Mouse (Mus musculus): ENCODE results near the gene Padi2. TPM values are rescaled to one million over a fixed set of nuclear protein-coding genes. Genes with fewer than 3 reads are reported as not detected.

The Padi2 gene
- polyA plus RNA-seq (2011; ENCODE audit: insufficient read length, low read depth, missing spikeins), result not detected in 2 replicates

DNA sequence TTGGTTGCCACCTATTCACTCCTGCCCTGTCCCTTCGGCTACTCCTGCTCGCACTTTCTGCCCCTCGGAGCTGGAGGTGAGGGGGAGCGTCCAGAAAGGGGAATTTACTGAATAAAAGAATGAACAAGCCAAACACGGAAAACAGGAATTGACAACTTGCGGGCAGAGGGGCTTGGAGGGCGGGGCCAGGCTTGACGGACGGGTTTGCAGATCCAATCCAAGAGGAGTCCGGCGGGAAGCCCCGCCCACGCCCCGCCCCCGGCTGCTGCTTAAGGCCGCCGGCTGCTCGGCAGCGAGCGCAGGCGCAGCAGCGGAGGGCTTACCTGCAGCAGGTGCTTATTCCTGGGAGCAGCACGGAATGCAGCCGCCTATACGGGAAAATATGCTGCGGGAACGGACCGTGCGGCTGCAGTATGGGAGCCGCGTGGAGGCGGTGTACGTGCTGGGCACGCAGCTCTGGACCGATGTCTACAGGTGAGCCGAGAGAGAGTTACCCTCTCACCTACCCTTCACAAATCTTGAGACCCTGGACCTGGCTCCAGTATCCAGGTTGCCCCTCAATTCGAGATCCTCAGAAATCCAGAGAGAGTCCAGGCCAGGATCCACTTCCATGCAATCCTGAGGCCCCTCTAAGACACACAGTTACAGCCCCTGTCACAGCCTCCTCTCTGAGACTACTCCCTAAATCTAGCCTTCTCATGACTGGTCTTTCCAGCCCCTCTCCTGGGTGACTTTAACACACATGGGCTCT lies at the start of gene Padi2:
TSS of gene Padi2 (plus strand) at position 269 of the 751 bp plus-strand sequence.
- Histone ChIP-seq H3K4me3 (ENCODE audit: insufficient read depth, low read length) (peak within 1 kb of the TSS; percentile 27; the same call in 1 of the 2 replicates), H3K4me1 (ENCODE audit: control insufficient read depth, insufficient read depth, low read length) (no peaks in the 10 kb centered on the region), H3K27ac (ENCODE audit: insufficient read depth, low read length) (no peak within 1 kb of the TSS)
- TF ChIP-seq CTCF (IDR thresholded peaks at IDR 0.05; ENCODE audit: borderline replicate concordance, insufficient read depth, low read length), result no peak
- no peak for TF ChIP-seq POLR2A (IDR thresholded peaks at IDR 0.05; ENCODE audit: low read depth, low read length)

DNA sequence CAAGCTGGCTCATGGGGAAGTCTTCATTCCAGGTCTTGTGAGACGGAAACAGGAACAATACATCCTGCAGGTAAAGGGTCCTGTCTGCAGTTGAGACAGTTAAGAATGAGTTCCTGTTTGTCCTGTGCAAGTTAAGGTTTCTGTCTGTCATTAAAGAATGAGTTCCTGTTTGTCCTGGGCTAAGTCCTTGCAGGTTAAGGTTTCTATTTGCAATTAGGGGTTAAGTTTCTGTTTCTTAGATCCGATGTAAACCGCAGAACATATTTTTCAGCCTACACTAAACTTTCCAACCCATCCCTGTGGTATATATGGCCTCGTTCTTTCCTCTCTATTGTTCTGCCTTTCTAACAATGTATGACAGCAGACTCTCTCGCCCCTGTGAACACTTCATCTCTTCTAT lies 49.1 kb upstream of the Padi2 start:
- Histone ChIP-seq H3K27ac (ENCODE audit: insufficient read depth, low read length) (no peak overlapping the region), H3K4me1 (ENCODE audit: control insufficient read depth, insufficient read depth, low read length) (no peaks in the 10 kb centered on the region), H3K4me3 (ENCODE audit: insufficient read depth, low read length) (no peak overlapping the region)
- TF ChIP-seq CTCF (IDR thresholded peaks at IDR 0.05; ENCODE audit: borderline replicate concordance, insufficient read depth, low read length), result no peak
- no peak for TF ChIP-seq POLR2A (IDR thresholded peaks at IDR 0.05; ENCODE audit: low read depth, low read length)

DNA sequence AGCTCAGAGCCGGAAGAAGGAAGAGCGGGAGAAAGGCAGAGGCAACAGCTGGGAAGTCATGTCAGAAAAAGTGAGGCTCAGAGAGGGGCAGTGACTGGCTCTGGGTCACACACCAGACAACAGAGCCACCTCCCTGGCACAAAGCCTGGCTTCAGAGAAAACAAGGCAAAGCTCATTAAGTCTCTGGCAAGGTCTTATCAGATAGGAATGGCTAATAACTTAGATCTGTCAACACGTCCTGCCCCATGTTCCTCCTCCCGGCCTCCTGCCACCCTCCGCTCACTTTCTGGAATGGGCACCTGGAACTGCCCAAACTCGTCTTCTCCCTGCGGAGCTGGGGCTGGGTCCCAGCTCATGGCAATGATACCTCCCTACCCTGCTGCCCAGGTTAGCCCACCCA lies 48.3 kb upstream of the Padi2 start:
- H3K27ac ChIP-seq (ENCODE audit: insufficient read depth, low read length), result no peak overlapping the region
- TF ChIP-seq CTCF (IDR thresholded peaks at IDR 0.05; ENCODE audit: borderline replicate concordance, insufficient read depth, low read length) (no peak), POLR2A (IDR thresholded peaks at IDR 0.05; ENCODE audit: low read depth, low read length) (no peak)
- no peak overlapping the region for H3K4me3 ChIP-seq (ENCODE audit: insufficient read depth, low read length)
- no peaks in the 10 kb centered on the region for H3K4me1 ChIP-seq (ENCODE audit: control insufficient read depth, insufficient read depth, low read length)

DNA sequence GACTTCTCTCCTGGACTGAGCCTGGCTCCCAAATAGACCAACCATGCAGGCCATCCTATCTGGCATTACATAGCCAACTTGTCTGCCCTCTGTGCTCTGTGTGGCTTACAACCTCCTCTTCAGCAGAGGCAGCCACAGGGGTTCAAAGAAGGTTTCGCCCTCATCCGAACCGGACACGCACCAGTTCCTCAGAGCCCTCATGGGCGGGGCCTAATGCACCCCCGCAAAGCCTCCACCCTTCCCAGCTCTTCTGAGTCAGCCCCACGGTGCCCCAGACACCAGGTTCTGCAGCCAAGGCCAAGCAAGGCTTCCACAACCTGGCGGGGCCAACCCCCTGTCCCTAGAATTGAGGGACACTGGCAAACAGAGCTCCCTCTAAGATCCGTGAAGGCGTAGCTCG lies 46.9 kb upstream of the Padi2 start:
- no peaks in the 10 kb centered on the region for H3K4me1 ChIP-seq (ENCODE audit: control insufficient read depth, insufficient read depth, low read length)
- no peak overlapping the region for H3K4me3 ChIP-seq (ENCODE audit: insufficient read depth, low read length)
- no peak for TF ChIP-seq POLR2A (IDR thresholded peaks at IDR 0.05; ENCODE audit: low read depth, low read length)
- no peak overlapping the region for H3K27ac ChIP-seq (ENCODE audit: insufficient read depth, low read length)

DNA sequence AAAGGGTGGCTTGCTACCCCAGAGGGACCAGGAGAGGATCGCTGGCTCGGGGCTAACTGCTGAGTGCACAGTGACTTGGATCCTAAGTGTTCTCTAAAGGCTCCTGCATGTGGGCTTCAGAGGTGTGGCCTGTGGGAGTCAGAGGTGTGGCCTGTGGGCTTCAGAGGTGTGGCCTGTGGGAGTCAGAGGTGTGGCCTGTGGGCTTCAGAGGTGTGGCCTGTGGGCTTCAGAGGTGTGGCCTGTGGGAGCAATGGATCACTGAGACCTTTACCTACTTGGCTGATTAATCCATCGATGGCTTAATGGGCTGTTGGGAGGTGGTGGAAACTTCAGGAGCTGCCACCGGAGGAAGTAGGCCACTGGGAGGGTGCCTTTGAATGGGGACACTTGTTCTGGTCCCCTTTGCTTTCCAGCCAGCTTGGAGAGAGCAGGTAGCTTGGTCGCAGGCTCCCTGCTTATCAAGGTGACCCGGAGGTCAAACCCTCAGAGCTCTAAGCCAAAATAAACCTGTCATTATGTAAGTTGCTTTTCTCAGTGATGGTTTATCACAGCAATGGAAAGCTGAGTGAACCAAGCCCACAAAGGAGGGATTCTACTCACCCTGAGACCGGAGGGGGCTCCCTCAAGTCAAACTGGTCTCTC lies 45.9 kb upstream of the Padi2 start:
- no peaks in the 10 kb centered on the region for H3K4me1 ChIP-seq (ENCODE audit: control insufficient read depth, insufficient read depth, low read length)
- no peak overlapping the region for H3K27ac ChIP-seq (ENCODE audit: insufficient read depth, low read length)
- H3K4me3 ChIP-seq (ENCODE audit: insufficient read depth, low read length), result no peak overlapping the region
- TF ChIP-seq CTCF (IDR thresholded peaks at IDR 0.05; ENCODE audit: borderline replicate concordance, insufficient read depth, low read length) (no peak), POLR2A (IDR thresholded peaks at IDR 0.05; ENCODE audit: low read depth, low read length) (no peak)

DNA sequence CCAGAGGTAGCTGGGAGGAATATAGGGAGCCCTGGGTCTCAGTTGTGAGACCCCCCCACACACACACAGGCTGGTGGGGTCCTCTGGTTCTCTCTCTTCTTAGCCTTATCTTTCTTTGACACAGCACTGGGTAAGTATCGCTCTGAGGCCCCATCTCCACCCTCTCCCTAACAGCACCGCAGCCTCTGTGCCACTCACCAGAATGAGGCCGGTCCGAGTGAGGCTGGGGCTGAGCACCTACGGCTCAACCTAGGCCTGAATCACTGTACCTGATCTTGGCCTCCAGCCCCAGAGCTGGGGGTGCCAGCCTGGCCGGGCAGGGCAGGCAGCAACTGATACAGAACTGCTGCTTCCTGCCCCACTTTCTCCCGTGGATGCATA lies 45.4 kb upstream of the Padi2 start:
- H3K4me1 ChIP-seq (ENCODE audit: control insufficient read depth, insufficient read depth, low read length), result no peaks in the 10 kb centered on the region
- H3K27ac ChIP-seq (ENCODE audit: insufficient read depth, low read length), result no peak overlapping the region
- TF ChIP-seq CTCF (IDR thresholded peaks at IDR 0.05; ENCODE audit: borderline replicate concordance, insufficient read depth, low read length) (no peak), POLR2A (IDR thresholded peaks at IDR 0.05; ENCODE audit: low read depth, low read length) (no peak)
- no peak overlapping the region for H3K4me3 ChIP-seq (ENCODE audit: insufficient read depth, low read length)

DNA sequence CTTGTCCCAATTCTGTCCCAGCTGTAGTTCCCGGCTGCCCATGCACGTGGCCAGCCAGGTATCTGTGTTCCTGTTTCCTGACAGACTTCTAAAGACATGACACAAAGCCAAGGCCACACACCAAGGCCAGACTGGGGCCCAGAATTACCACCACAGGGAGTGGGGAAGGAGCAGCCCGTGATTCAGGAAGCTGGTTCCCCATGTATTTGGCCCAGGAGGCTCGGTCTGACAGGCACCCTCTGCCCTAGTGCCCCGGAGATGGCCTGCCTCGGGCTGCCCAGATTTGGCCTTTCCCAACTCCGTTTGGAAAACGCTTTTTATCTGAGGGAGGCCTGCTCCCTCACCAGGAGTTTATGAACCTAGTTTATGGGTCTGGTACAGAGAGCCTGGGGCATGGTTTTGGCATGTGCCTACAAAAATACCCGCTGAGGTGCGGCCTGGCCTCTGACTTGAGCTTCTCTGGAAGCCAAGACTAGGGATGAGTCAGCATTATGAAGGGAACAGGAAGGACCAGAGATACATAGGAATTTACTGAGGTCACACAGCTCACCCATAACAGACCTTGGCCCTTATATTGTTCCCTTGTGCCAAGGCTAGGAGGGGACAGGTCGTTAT lies 44.0 kb upstream of the Padi2 start:
- TF ChIP-seq CTCF (IDR thresholded peaks at IDR 0.05; ENCODE audit: borderline replicate concordance, insufficient read depth, low read length) (no peak), POLR2A (IDR thresholded peaks at IDR 0.05; ENCODE audit: low read depth, low read length) (no peak)
- Histone ChIP-seq H3K27ac (ENCODE audit: insufficient read depth, low read length) (no peak overlapping the region), H3K4me1 (ENCODE audit: control insufficient read depth, insufficient read depth, low read length) (no peaks in the 10 kb centered on the region), H3K4me3 (ENCODE audit: insufficient read depth, low read length) (no peak overlapping the region)

DNA sequence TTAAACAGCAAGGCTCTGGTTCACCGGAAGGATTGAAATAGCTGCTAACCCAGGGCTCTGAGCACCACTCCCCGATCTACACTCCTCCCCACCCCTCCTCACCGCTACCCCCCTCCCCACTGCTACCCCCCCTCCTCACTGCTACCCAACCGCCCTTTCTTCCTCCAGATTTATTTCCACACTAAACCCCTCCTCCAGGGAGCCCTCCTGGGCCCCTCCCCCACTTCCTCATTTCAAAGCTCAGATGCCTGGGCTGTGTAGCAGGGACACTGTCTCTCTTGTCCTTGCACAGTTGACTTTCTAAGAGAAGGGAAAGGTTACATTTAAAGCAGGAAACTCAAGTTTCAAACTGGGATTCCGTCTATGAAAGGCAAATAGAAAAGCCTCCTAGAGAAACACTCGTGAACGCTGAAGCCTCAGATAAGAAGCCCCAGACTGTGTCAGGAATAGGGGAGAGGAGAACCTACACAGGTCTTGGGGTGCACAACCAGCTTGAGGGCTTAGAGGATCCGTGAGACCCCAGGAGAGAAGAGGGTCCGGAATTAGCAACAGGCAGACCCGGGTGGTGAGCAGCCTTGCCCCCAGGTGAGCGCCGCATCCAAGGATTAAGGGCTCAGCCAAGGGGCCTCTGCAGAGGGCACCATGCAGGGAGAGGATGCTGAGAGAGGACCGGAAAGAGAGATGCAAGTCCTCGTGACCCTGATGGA lies 37.5 kb upstream of the Padi2 start:
- H3K4me3 ChIP-seq (ENCODE audit: insufficient read depth, low read length), result no peak overlapping the region
- TF ChIP-seq CTCF (IDR thresholded peaks at IDR 0.05; ENCODE audit: borderline replicate concordance, insufficient read depth, low read length), result no peak
- no peak for TF ChIP-seq POLR2A (IDR thresholded peaks at IDR 0.05; ENCODE audit: low read depth, low read length)
- no peaks in the 10 kb centered on the region for H3K4me1 ChIP-seq (ENCODE audit: control insufficient read depth, insufficient read depth, low read length)
- H3K27ac ChIP-seq (ENCODE audit: insufficient read depth, low read length), result no peak overlapping the region

DNA sequence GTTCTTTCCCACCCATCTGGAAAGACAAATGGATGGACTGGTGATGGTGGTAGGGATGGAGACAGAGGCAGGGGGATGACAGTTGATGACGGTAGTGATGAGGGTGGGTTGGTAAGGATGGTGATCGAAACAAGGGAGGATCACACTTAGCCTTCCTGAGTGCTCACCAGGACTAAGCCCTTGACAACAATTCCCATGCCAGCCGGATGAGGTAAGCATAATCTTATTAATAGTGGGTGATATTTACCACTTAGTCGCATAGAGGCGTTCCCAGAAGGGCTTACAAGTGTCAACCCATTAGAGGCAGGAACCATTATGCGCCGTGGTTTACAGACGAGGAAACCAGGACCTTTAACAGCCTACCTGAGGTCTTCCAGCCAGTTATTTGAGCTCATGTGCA lies 36.2 kb upstream of the Padi2 start:
- Histone ChIP-seq H3K4me3 (ENCODE audit: insufficient read depth, low read length) (no peak overlapping the region), H3K4me1 (ENCODE audit: control insufficient read depth, insufficient read depth, low read length) (no peaks in the 10 kb centered on the region), H3K27ac (ENCODE audit: insufficient read depth, low read length) (no peak overlapping the region)
- TF ChIP-seq CTCF (IDR thresholded peaks at IDR 0.05; ENCODE audit: borderline replicate concordance, insufficient read depth, low read length) (no peak), POLR2A (IDR thresholded peaks at IDR 0.05; ENCODE audit: low read depth, low read length) (no peak)
